Mouse (Mus musculus) liver, embryonic 14.5 days (tissue): Measurements from ENCODE around the gene Rbfox1.

Source experiments
- CTCF ChIP-seq: IDR thresholded peaks from 2 replicates; pipeline ENCODE4 v1.5.1; 2016; ENCODE audit warnings: antibody characterized with exemption, low read depth, control low read depth
- EP300 ChIP-seq: IDR thresholded peaks from 2 replicates; pipeline ENCODE4 v1.6.1; 2016; ENCODE audit warnings: antibody characterized with exemption, low read depth

- no peak for TF ChIP-seq CTCF
- TF ChIP-seq EP300: no peak
Observed at GRCm38 (mm10) chr16:7275501-7275900, 1390.3 kb downstream of the Rbfox1 start.
